Mouse (Mus musculus): ENCODE results near the gene Ephx1.
"Not testable (repeated sequence)": the region's sequence is repeated elsewhere in the genome, so short reads cannot be mapped to it uniquely, and the experiment has no call there.

- not testable (repeated sequence) for TF ChIP-seq CTCF (IDR thresholded peaks at IDR 0.05; ENCODE audit: control insufficient read depth, insufficient read depth, insufficient replicate concordance, low read depth, low read length); POLR2A (IDR thresholded peaks at IDR 0.05; ENCODE audit: control insufficient read depth, low read depth, low read length)
Observed at GRCm38 (mm10) chr1:180937631-180938030, 83.1 kb downstream of the Ephx1 start.
